Mouse (Mus musculus) hindbrain, postnatal 0 days (tissue): ENCODE measurements at regions not wholly inside any gene's neighbourhood (a gene's known extent, or its start where the extent isn't known, plus 50 kb on each side); places are given as distances from the start of the nearest gene placed in this dataset.
A peak's percentile ranks its signal among the peaks of the same experiment; 100 is the strongest.

Source experiments
- ATAC-seq: fragments of 200-750 bp; cut with Nextera tagmentation; 2 replicates; pipeline ENCODE4 v1.8.0; 2017; ENCODE audit warnings: mild to moderate bottlenecking, moderate TSS enrichment, moderate library complexity
- DNase-seq: peaks from one replicate; pipeline ENCODE4 v3.0.0-alpha.2; 2015; ENCODE audit warnings: low spot score
- H3K27ac ChIP-seq: fragments of 300-500 bp; sonication (generic); 2 replicates; pipeline ENCODE4 v1.5.1; 2014; ENCODE audit warnings: mild to moderate bottlenecking
- H3K27me3 ChIP-seq: fragments of 300-500 bp; sonication (generic); 2 replicates; pipeline ENCODE4 v1.6.1; 2014; ENCODE audit warnings: low read length, mixed read lengths; ENCODE audit not compliant: insufficient read depth
- H3K36me3 ChIP-seq: fragments of 300-500 bp; sonication (generic); 2 replicates; pipeline ENCODE4 v1.6.1; 2014; ENCODE audit warnings: low read length, mixed read lengths; ENCODE audit not compliant: insufficient read depth
- H3K4me1 ChIP-seq: fragments of 300-500 bp; sonication (generic); 2 replicates; pipeline ENCODE4 v1.6.1; 2014; ENCODE audit warnings: antibody characterized with exemption, low read length, mixed read lengths; ENCODE audit not compliant: insufficient read depth
- H3K4me2 ChIP-seq: fragments of 300-500 bp; sonication (generic); 2 replicates; pipeline ENCODE4 v1.6.1; 2014; ENCODE audit warnings: low read depth, mild to moderate bottlenecking, low read length, moderate library complexity, mixed read lengths
- H3K4me3 ChIP-seq: fragments of 300-500 bp; sonication (generic); 2 replicates; pipeline ENCODE4 v1.5.1; 2014; ENCODE audit warnings: low read length
- H3K9ac ChIP-seq: fragments of 300-500 bp; sonication (generic); replicated peaks from 2 replicates; pipeline ENCODE4 v1.6.1; 2014; ENCODE audit warnings: mild to moderate bottlenecking, low read length, moderate library complexity, mixed read lengths
- H3K9me3 ChIP-seq: fragments of 300-500 bp; sonication (generic); 2 replicates; pipeline ENCODE4 v1.6.1; 2016; ENCODE audit warnings: low read length, mixed read lengths
- CTCF ChIP-seq: IDR thresholded peaks from 2 replicates; pipeline ENCODE4 v1.5.1; 2016; ENCODE audit warnings: antibody characterized with exemption, control low read depth, low read depth
- WGBS: fragments of 180-500 bp; shearing (Covaris S2); extraction: QIAGEN DNeasy Blood & Tissue Kit; methylation state at CpG from one replicate; pipeline ENCODE4 v1.1.7; 2014; 5-methylcytosine and 5-hydroxymethylcytosine counted together

GRCm38 (mm10) chr11:65469762-65470741, 200.3 kb upstream of the Myocd start:
- Histone ChIP-seq H3K4me2 (no peak overlapping the region), H3K9ac (no peak overlapping the region), H3K27ac (no peak overlapping the region), H3K9me3 (no peaks in the 10 kb centered on the region), H3K4me1 (no peaks in the 10 kb centered on the region), H3K36me3 (no peaks in the 10 kb centered on the region), H3K4me3 (no peak overlapping the region), H3K27me3 (no peaks in the 10 kb centered on the region)
- ATAC-seq (no peak), DNase-seq (no peak)
- no peak for TF ChIP-seq CTCF
- 86% methylated on average over 9 of the region's 9 CpGs for WGBS

GRCm38 (mm10) chr11:65461044-65461443, 191.3 kb upstream of the Myocd start:
- no peak overlapping the region for H3K27ac ChIP-seq
- H3K4me2 ChIP-seq, result no peak overlapping the region
- H3K4me1 ChIP-seq, result no peaks in the 10 kb centered on the region
- no peak for ATAC-seq
- DNase-seq, result no peak
- no peak overlapping the region for H3K4me3 ChIP-seq
- TF ChIP-seq CTCF, result no peak
- H3K27me3 ChIP-seq, result no peaks in the 10 kb centered on the region
- H3K36me3 ChIP-seq, result no peaks in the 10 kb centered on the region
- H3K9me3 ChIP-seq, result no peaks in the 10 kb centered on the region
- no peak overlapping the region for H3K9ac ChIP-seq
- WGBS, result 58% methylated on average over 4 of the region's 4 CpGs

- no peak for ATAC-seq
- Histone ChIP-seq H3K4me1 (no peaks in the 10 kb centered on the region), H3K4me2 (no peak overlapping the region), H3K27ac (no peak overlapping the region), H3K36me3 (no peaks in the 10 kb centered on the region), H3K4me3 (no peak overlapping the region), H3K27me3 (no peaks in the 10 kb centered on the region), H3K9ac (no peak overlapping the region), H3K9me3 (no peaks in the 10 kb centered on the region)
- TF ChIP-seq CTCF, result no peak
- no peak for DNase-seq
- WGBS, result 88% methylated on average over 3 of the region's 3 CpGs
Observed at GRCm38 (mm10) chr11:65448436-65448835, 178.6 kb upstream of the Myocd start.

- DNase-seq, result no peak
- Histone ChIP-seq H3K9me3 (no peaks in the 10 kb centered on the region), H3K4me1 (no peaks in the 10 kb centered on the region), H3K9ac (no peak overlapping the region), H3K36me3 (no peaks in the 10 kb centered on the region), H3K4me2 (no peak overlapping the region), H3K27me3 (no peaks in the 10 kb centered on the region), H3K27ac (no peak overlapping the region), H3K4me3 (no peak overlapping the region)
- ATAC-seq, result no peak
- 85% methylated on average over 11 of the region's 11 CpGs for WGBS
- TF ChIP-seq CTCF, result no peak
Observed at GRCm38 (mm10) chr11:65443466-65444024, 173.8 kb upstream of the Myocd start.

- no peak for TF ChIP-seq CTCF
- ATAC-seq (no peak), DNase-seq (peak; percentile 71)
Observed at GRCm38 (mm10) chr11:65435699-65436161, 165.9 kb upstream of the Myocd start.

GRCm38 (mm10) chr11:65421889-65422288, 152.1 kb upstream of the Myocd start:
- Histone ChIP-seq H3K9ac (no peak overlapping the region), H3K9me3 (no peaks in the 10 kb centered on the region), H3K27ac (no peak overlapping the region), H3K36me3 (no peaks in the 10 kb centered on the region), H3K4me2 (no peak overlapping the region), H3K27me3 (no peaks in the 10 kb centered on the region), H3K4me3 (no peak overlapping the region), H3K4me1 (no peaks in the 10 kb centered on the region)
- TF ChIP-seq CTCF, result no peak
- no peak for ATAC-seq
- DNase-seq, result no peak
- WGBS, result 39% methylated on average over 1 of the region's 1 CpGs

More at GRCm38 (mm10) chr11:65435699-65436161, 165.9 kb upstream of the Myocd start:
- H3K36me3 ChIP-seq, result no peaks in the 10 kb centered on the region
- H3K4me3 ChIP-seq, result no peak overlapping the region
- H3K27ac ChIP-seq, result peak overlapping the region; percentile 16; the same call in 1 of the 2 replicates
- H3K4me2 ChIP-seq, result no peak overlapping the region
- H3K4me1 ChIP-seq, result no peaks in the 10 kb centered on the region
- H3K9ac ChIP-seq, result no peak overlapping the region
- 59% methylated on average over 4 of the region's 4 CpGs for WGBS
- no peaks in the 10 kb centered on the region for H3K27me3 ChIP-seq
- no peaks in the 10 kb centered on the region for H3K9me3 ChIP-seq
